Mouse (Mus musculus): Measurements from ENCODE around the gene Mta3. TPM values are rescaled to one million over a fixed set of nuclear protein-coding genes. Genes with fewer than 3 reads are reported as not detected.

The Mta3 gene
- total RNA-seq, 1 experiment: 52.8 TPM

- peaks cover 0 to 3% of the 10 kb centered on the region in 2 experiments; a peak in 1 of 4 replicates for H3K4me1 ChIP-seq (ENCODE audit: control insufficient read depth in 2 of 2, insufficient read depth in 2 of 2, low read length in 2 of 2, poor library complexity in 1 of 2)
- TF ChIP-seq ZNF384 (IDR thresholded peaks at IDR 0.05; ENCODE audit: low read depth, low read length) (no peak), ZC3H11A (IDR thresholded peaks at IDR 0.05; ENCODE audit: borderline replicate concordance, low read depth, low read length) (peak; percentile 39; the same call in 1 of the 2 replicates), CHD2 (IDR thresholded peaks at IDR 0.05; ENCODE audit: low read depth, low read length) (no peak), MAFK (IDR thresholded peaks at IDR 0.05; ENCODE audit: insufficient read depth, low read depth, low read length) (no peak)
- no peaks in the 10 kb centered on the region for H3K36me3 ChIP-seq (ENCODE audit: control insufficient read depth, insufficient read depth, low read length, poor library complexity, severe bottlenecking)
- DNase-seq (ENCODE audit: low read depth, low spot score): no peak
- H3K9ac ChIP-seq (ENCODE audit: insufficient read depth, low read depth, low read length, poor library complexity, severe bottlenecking): no peak overlapping the region
- peak overlapping the region in 1 of 2 experiments; percentile 55; a peak in 2 of 4 replicates for H3K4me3 ChIP-seq (ENCODE audit: insufficient read depth in 1 of 2, low read depth in 1 of 2, low read length in 2 of 2, poor library complexity in 1 of 2, severe bottlenecking in 1 of 2)
- in situ Hi-C loops (cut with MboI; ENCODE audit: low sequenced_read_pairs in 2 of 2, unreplicated experiment in 2 of 2): loop anchor here in 1 of 2 experiments (10.0 kb wide), 2 partner anchors 229 to 579 kb away; no protein-coding TSS in a partner anchor
- H3K27ac ChIP-seq (ENCODE audit: insufficient read depth, low read depth, low read length, poor library complexity, severe bottlenecking): no peak overlapping the region
- no peaks in the 10 kb centered on the region for H3K9me3 ChIP-seq (ENCODE audit: control insufficient read depth, insufficient read depth, low read depth, low read length)
These were observed 147.9 kb downstream of the Mta3 start for GRCm38 (mm10) chr17:83853831-83854230.

- DNase-seq (ENCODE audit: low read depth, low spot score): peak; percentile 72
- TF ChIP-seq CHD2 (IDR thresholded peaks at IDR 0.05; ENCODE audit: low read depth, low read length) (no peak), HCFC1 (IDR thresholded peaks at IDR 0.05; ENCODE audit: borderline replicate concordance, insufficient read depth, low read length) (no peak), MAFK (IDR thresholded peaks at IDR 0.05; ENCODE audit: insufficient read depth, low read depth, low read length) (no peak), ZC3H11A (IDR thresholded peaks at IDR 0.05; ENCODE audit: borderline replicate concordance, low read depth, low read length) (no peak), ZNF384 (IDR thresholded peaks at IDR 0.05; ENCODE audit: low read depth, low read length) (no peak)
- Histone ChIP-seq H3K36me3 (ENCODE audit: control insufficient read depth, insufficient read depth, low read length, poor library complexity, severe bottlenecking) (no peaks in the 10 kb centered on the region), H3K27ac (ENCODE audit: insufficient read depth, low read depth, low read length, poor library complexity, severe bottlenecking) (no peak overlapping the region), H3K9me3 (ENCODE audit: control insufficient read depth, insufficient read depth, low read depth, low read length) (no peaks in the 10 kb centered on the region), H3K9ac (ENCODE audit: insufficient read depth, low read depth, low read length, poor library complexity, severe bottlenecking) (no peak overlapping the region), H3K4me1 (ENCODE audit: control insufficient read depth in 2 of 2, insufficient read depth in 2 of 2, low read length in 2 of 2, poor library complexity in 1 of 2) (peaks cover 0 to 3% of the 10 kb centered on the region in 2 experiments; a peak in 1 of 4 replicates), H3K4me3 (ENCODE audit: insufficient read depth in 1 of 2, low read depth in 1 of 2, low read length in 2 of 2, poor library complexity in 1 of 2, severe bottlenecking in 1 of 2) (peak overlapping the region in 1 of 2 experiments; percentile 55; a peak in 3 of 4 replicates)
- in situ Hi-C loops (cut with MboI; ENCODE audit: low sequenced_read_pairs in 2 of 2, unreplicated experiment in 2 of 2): loop anchor here in 1 of 2 experiments (10.0 kb wide), 2 partner anchors 230 to 580 kb away; no protein-coding TSS in a partner anchor
These were observed 148.4 kb downstream of the Mta3 start for GRCm38 (mm10) chr17:83854284-83854918.

- no peaks in the 10 kb centered on the region for H3K36me3 ChIP-seq (ENCODE audit: control insufficient read depth, insufficient read depth, low read length, poor library complexity, severe bottlenecking)
- no peak overlapping the region for H3K9ac ChIP-seq (ENCODE audit: insufficient read depth, low read depth, low read length, poor library complexity, severe bottlenecking)
- H3K27ac ChIP-seq (ENCODE audit: insufficient read depth, low read depth, low read length, poor library complexity, severe bottlenecking): no peak overlapping the region
- H3K4me1 ChIP-seq (ENCODE audit: control insufficient read depth in 2 of 2, insufficient read depth in 2 of 2, low read length in 2 of 2, poor library complexity in 1 of 2): peaks cover 0 to 3% of the 10 kb centered on the region in 2 experiments; a peak in 1 of 4 replicates
- no peak for DNase-seq (ENCODE audit: low read depth, low spot score)
- in situ Hi-C loops (cut with MboI; ENCODE audit: low sequenced_read_pairs in 2 of 2, unreplicated experiment in 2 of 2): loop anchor here in 1 of 2 experiments (10.0 kb wide), 2 partner anchors 234 to 584 kb away; no protein-coding TSS in a partner anchor
- no peaks in the 10 kb centered on the region for H3K9me3 ChIP-seq (ENCODE audit: control insufficient read depth, insufficient read depth, low read depth, low read length)
- no peak overlapping the region for H3K4me3 ChIP-seq (ENCODE audit: insufficient read depth in 1 of 2, low read depth in 1 of 2, low read length in 2 of 2, poor library complexity in 1 of 2, severe bottlenecking in 1 of 2)
- TF ChIP-seq MAFK (IDR thresholded peaks at IDR 0.05; ENCODE audit: insufficient read depth, low read depth, low read length) (no peak), ZNF384 (IDR thresholded peaks at IDR 0.05; ENCODE audit: low read depth, low read length) (no peak)
These were observed 152.4 kb downstream of the Mta3 start for GRCm38 (mm10) chr17:83858413-83858812.

GRCm38 (mm10) chr17:83859639-83860038 lies 153.7 kb downstream of the Mta3 start:
- H3K36me3 ChIP-seq (ENCODE audit: control insufficient read depth, insufficient read depth, low read length, poor library complexity, severe bottlenecking): no peaks in the 10 kb centered on the region
- in situ Hi-C loops (cut with MboI; ENCODE audit: low sequenced_read_pairs in 2 of 2, unreplicated experiment in 2 of 2): loop anchor here in 1 of 2 experiments (10.0 kb wide), 2 partner anchors 235 to 585 kb away; no protein-coding TSS in a partner anchor
- H3K4me1 ChIP-seq (ENCODE audit: control insufficient read depth in 2 of 2, insufficient read depth in 2 of 2, low read length in 2 of 2, poor library complexity in 1 of 2): peaks cover 0 to 7% of the 10 kb centered on the region in 2 experiments; a peak in 2 of 4 replicates

More at GRCm38 (mm10) chr17:83859639-83860038, 153.7 kb downstream of the Mta3 start:
- no peak for DNase-seq (ENCODE audit: low read depth, low spot score)
- Histone ChIP-seq H3K9me3 (ENCODE audit: control insufficient read depth, insufficient read depth, low read depth, low read length) (no peaks in the 10 kb centered on the region), H3K9ac (ENCODE audit: insufficient read depth, low read depth, low read length, poor library complexity, severe bottlenecking) (no peak overlapping the region), H3K4me3 (ENCODE audit: insufficient read depth in 1 of 2, low read depth in 1 of 2, low read length in 2 of 2, poor library complexity in 1 of 2, severe bottlenecking in 1 of 2) (no peak overlapping the region), H3K27ac (ENCODE audit: insufficient read depth, low read depth, low read length, poor library complexity, severe bottlenecking) (no peak overlapping the region)
- TF ChIP-seq CHD2 (IDR thresholded peaks at IDR 0.05; ENCODE audit: low read depth, low read length) (no peak), MAFK (IDR thresholded peaks at IDR 0.05; ENCODE audit: insufficient read depth, low read depth, low read length) (no peak), ZNF384 (IDR thresholded peaks at IDR 0.05; ENCODE audit: low read depth, low read length) (no peak), ZC3H11A (IDR thresholded peaks at IDR 0.05; ENCODE audit: borderline replicate concordance, low read depth, low read length) (no peak), HCFC1 (IDR thresholded peaks at IDR 0.05; ENCODE audit: borderline replicate concordance, insufficient read depth, low read length) (no peak)
